Comparison of ENCODE assay signal across 19 mouse cellular contexts in the genomic region with DNA sequence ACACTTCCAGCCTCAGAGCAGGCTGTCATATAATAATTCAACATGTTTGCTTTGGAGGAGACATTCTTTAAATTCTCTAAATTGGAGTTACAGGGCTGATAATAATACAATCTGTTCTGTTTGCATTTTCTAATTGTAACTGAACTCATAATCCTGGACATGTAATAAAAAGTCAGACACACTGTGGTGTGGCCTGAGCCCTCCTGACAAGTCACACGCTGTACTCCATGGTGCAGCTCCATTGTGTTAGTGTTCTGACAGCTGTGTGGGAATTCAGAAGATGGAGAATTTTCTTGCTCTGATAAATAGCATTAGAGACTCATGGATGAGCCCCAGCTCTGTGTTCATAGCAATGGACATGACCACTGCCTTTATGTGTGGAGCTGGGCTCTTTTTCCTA. TPM values are rescaled to one million over a fixed set of nuclear protein-coding genes. Genes with fewer than 3 reads are reported as not detected.
"Had no signal": no experiment of that assay in that cellular context is flagged by ENCODE, and none has a peak within 500 bp of the region (broad histone marks: within the 10 kb centered on the region; RNA-seq: fewer than 3 reads in every experiment).

No protein-coding gene starts in this region.

RNA-seq across cellular contexts. Expression of a gene that starts 58.2 kb away (rescaled TPM):
- polyA plus RNA-seq: cerebellum, adult 2 months; cortical plate, adult 2 months; embryonic facial prominence, embryonic 10.5 days; embryonic facial prominence, embryonic 11.5 days; embryonic facial prominence, embryonic 12.5 days; embryonic facial prominence, embryonic 13.5 days; embryonic facial prominence, embryonic 14.5 days; embryonic facial prominence, embryonic 15.5 days; erythroblast, embryonic 14.5 days; forebrain, embryonic 10.5 days; forebrain, embryonic 11.5 days; forebrain, embryonic 12.5 days; forebrain, embryonic 13.5 days; forebrain, embryonic 14.5 days; forebrain, embryonic 15.5 days; forebrain, embryonic 16.5 days; forebrain, postnatal 0 days; frontal cortex, adult 2 months; gonadal fat pad, adult 2 months had no signal
